Mouse (Mus musculus): ENCODE measurements at regions not wholly inside any gene's neighbourhood (a gene's known extent, or its start where the extent isn't known, plus 50 kb on each side); places are given as distances from the start of the nearest gene placed in this dataset.
A peak's percentile ranks its signal among the peaks of the same experiment; 100 is the strongest.

GRCm38 (mm10) chr1:6059090-6059489, 1251.4 kb downstream of the Gm37988 start:
- no peaks in the 10 kb centered on the region for H3K9me3 ChIP-seq (ENCODE audit: low read depth, low read length)
- no peak overlapping the region for H3K4me2 ChIP-seq
- no peaks in the 10 kb centered on the region for H3K36me3 ChIP-seq (ENCODE audit: insufficient read depth)
- 91% methylated on average over 1 of the region's 1 CpGs for WGBS
- no peak overlapping the region for H3K27ac ChIP-seq (ENCODE audit: low read depth)
- ATAC-seq (ENCODE audit: insufficient read depth) = no peak
- no peaks in the 10 kb centered on the region for H3K4me1 ChIP-seq (ENCODE audit: insufficient read depth)
- H3K4me3 ChIP-seq (ENCODE audit: low read depth, low read length) = no peak overlapping the region
- no peak for DNase-seq
- no peaks in the 10 kb centered on the region for H3K27me3 ChIP-seq (ENCODE audit: insufficient read depth, low read length)
- no peak for TF ChIP-seq CTCF (IDR thresholded peaks at IDR 0.05; ENCODE audit: low read depth)
- H3K9ac ChIP-seq = no peak overlapping the region

GRCm38 (mm10) chr1:6076543-6076942, 1268.9 kb downstream of the Gm37988 start:
- Histone ChIP-seq H3K36me3 (ENCODE audit: insufficient read depth) (no peaks in the 10 kb centered on the region), H3K4me1 (ENCODE audit: insufficient read depth) (no peaks in the 10 kb centered on the region), H3K4me3 (ENCODE audit: low read depth, low read length) (no peak overlapping the region), H3K9me3 (ENCODE audit: low read depth, low read length) (no peaks in the 10 kb centered on the region), H3K9ac (no peak overlapping the region), H3K27me3 (ENCODE audit: insufficient read depth, low read length) (no peaks in the 10 kb centered on the region), H3K27ac (ENCODE audit: low read depth) (no peak overlapping the region), H3K4me2 (no peak overlapping the region)
- TF ChIP-seq CTCF (IDR thresholded peaks at IDR 0.05; ENCODE audit: low read depth) = no peak
- 26% methylated on average over 4 of the region's 4 CpGs for WGBS
- DNase-seq (no peak), ATAC-seq (ENCODE audit: insufficient read depth) (no peak; the same call in 1 of the 2 replicates)

GRCm38 (mm10) chr1:6081876-6082275, 1274.2 kb downstream of the Gm37988 start:
- Histone ChIP-seq H3K36me3 (ENCODE audit: insufficient read depth) (no peaks in the 10 kb centered on the region), H3K9me3 (ENCODE audit: low read depth, low read length) (no peaks in the 10 kb centered on the region), H3K9ac (no peak overlapping the region), H3K27me3 (ENCODE audit: insufficient read depth, low read length) (no peaks in the 10 kb centered on the region), H3K4me2 (no peak overlapping the region), H3K27ac (ENCODE audit: low read depth) (no peak overlapping the region), H3K4me3 (ENCODE audit: low read depth, low read length) (no peak overlapping the region), H3K4me1 (ENCODE audit: insufficient read depth) (no peaks in the 10 kb centered on the region)
- DNase-seq (no peak), ATAC-seq (ENCODE audit: insufficient read depth) (no peak)
- TF ChIP-seq CTCF (IDR thresholded peaks at IDR 0.05; ENCODE audit: low read depth) = no peak
- 59% methylated on average over 2 of the region's 2 CpGs for WGBS

GRCm38 (mm10) chr1:6094162-6094934, 1286.7 kb downstream of the Gm37988 start:
- Histone ChIP-seq H3K27me3 (ENCODE audit: insufficient read depth, low read length) (no peaks in the 10 kb centered on the region), H3K4me2 (no peak overlapping the region), H3K9ac (no peak overlapping the region), H3K4me3 (ENCODE audit: low read depth, low read length) (no peak overlapping the region), H3K9me3 (ENCODE audit: low read depth, low read length) (no peaks in the 10 kb centered on the region), H3K27ac (ENCODE audit: low read depth) (no peak overlapping the region), H3K4me1 (ENCODE audit: insufficient read depth) (no peaks in the 10 kb centered on the region), H3K36me3 (ENCODE audit: insufficient read depth) (no peaks in the 10 kb centered on the region)
- no peak for TF ChIP-seq CTCF (IDR thresholded peaks at IDR 0.05; ENCODE audit: low read depth)
- DNase-seq (no peak), ATAC-seq (ENCODE audit: insufficient read depth) (no peak)
- 54% methylated on average over 3 of the region's 3 CpGs for WGBS

- no peaks in the 10 kb centered on the region for H3K27me3 ChIP-seq (ENCODE audit: insufficient read depth, low read length)
- ATAC-seq (ENCODE audit: insufficient read depth) (no peak), DNase-seq (no peak)
- no peak overlapping the region for H3K9ac ChIP-seq
- no peaks in the 10 kb centered on the region for H3K9me3 ChIP-seq (ENCODE audit: low read depth, low read length)
- no peaks in the 10 kb centered on the region for H3K4me1 ChIP-seq (ENCODE audit: insufficient read depth)
- WGBS = 60% methylated on average over 1 of the region's 1 CpGs
- H3K4me2 ChIP-seq = no peak overlapping the region
- no peak overlapping the region for H3K27ac ChIP-seq (ENCODE audit: low read depth)
- TF ChIP-seq CTCF (IDR thresholded peaks at IDR 0.05; ENCODE audit: low read depth) = no peak
- no peak overlapping the region for H3K4me3 ChIP-seq (ENCODE audit: low read depth, low read length)
- no peaks in the 10 kb centered on the region for H3K36me3 ChIP-seq (ENCODE audit: insufficient read depth)
Observed at GRCm38 (mm10) chr1:6117557-6117956, 1309.9 kb downstream of the Gm37988 start.

GRCm38 (mm10) chr1:6135066-6135465, 1327.4 kb downstream of the Gm37988 start:
- H3K27me3 ChIP-seq (ENCODE audit: insufficient read depth, low read length) = no peaks in the 10 kb centered on the region
- no peak overlapping the region for H3K4me2 ChIP-seq
- 26% methylated on average over 3 of the region's 3 CpGs for WGBS
- H3K9ac ChIP-seq = no peak overlapping the region
- H3K36me3 ChIP-seq (ENCODE audit: insufficient read depth) = no peaks in the 10 kb centered on the region
- peak; percentile 51 for TF ChIP-seq CTCF (IDR thresholded peaks at IDR 0.05; ENCODE audit: low read depth)
- no peaks in the 10 kb centered on the region for H3K9me3 ChIP-seq (ENCODE audit: low read depth, low read length)
- H3K27ac ChIP-seq (ENCODE audit: low read depth) = no peak overlapping the region
- H3K4me1 ChIP-seq (ENCODE audit: insufficient read depth) = no peaks in the 10 kb centered on the region
- DNase-seq = peak; percentile 57
- ATAC-seq (ENCODE audit: insufficient read depth) = no peak
- H3K4me3 ChIP-seq (ENCODE audit: low read depth, low read length) = no peak overlapping the region

GRCm38 (mm10) chr1:6140245-6140644, 1332.6 kb downstream of the Gm37988 start:
- Histone ChIP-seq H3K27me3 (ENCODE audit: insufficient read depth, low read length) (no peaks in the 10 kb centered on the region), H3K9me3 (ENCODE audit: low read depth, low read length) (no peaks in the 10 kb centered on the region), H3K27ac (ENCODE audit: low read depth) (no peak overlapping the region), H3K36me3 (ENCODE audit: insufficient read depth) (no peaks in the 10 kb centered on the region), H3K9ac (no peak overlapping the region), H3K4me3 (ENCODE audit: low read depth, low read length) (no peak overlapping the region), H3K4me1 (ENCODE audit: insufficient read depth) (no peaks in the 10 kb centered on the region), H3K4me2 (no peak overlapping the region)
- TF ChIP-seq CTCF (IDR thresholded peaks at IDR 0.05; ENCODE audit: low read depth) = no peak
- WGBS = 83% methylated on average over 4 of the region's 4 CpGs
- ATAC-seq (ENCODE audit: insufficient read depth) (no peak), DNase-seq (no peak)
